Mouse (Mus musculus) frontal cortex, postnatal 25 days (tissue): Measurements from ENCODE around the gene Hoxb7.

Source experiments
- DNase-seq, 2 experiments: peaks; one replicate each; pipeline ENCODE4 v3.0.0; 2022; ENCODE audit warnings: low spot score in 2 of 2

Gene Hoxb7

GRCm38 (mm10) chr11:96284774-96285734 lies 1.4 kb upstream of the Hoxb7 start:
- no peak for DNase-seq

- no peak for DNase-seq
Observed at GRCm38 (mm10) chr11:96286739-96287385, 439 bp downstream of the Hoxb7 start.

- no peak for DNase-seq
Observed at GRCm38 (mm10) chr11:96287411-96287810, 988 bp downstream of the Hoxb7 start.

- no peak for DNase-seq
Observed at GRCm38 (mm10) chr11:96288455-96289221, 2.2 kb downstream of the Hoxb7 start.

GRCm38 (mm10) chr11:96289293-96289692 lies 2.9 kb downstream of the Hoxb7 start:
- DNase-seq = no peak

GRCm38 (mm10) chr11:96289837-96290236 lies 3.4 kb downstream of the Hoxb7 start:
- DNase-seq = no peak

GRCm38 (mm10) chr11:96290705-96291355 lies 4.4 kb downstream of the Hoxb7 start:
- DNase-seq = no peak

GRCm38 (mm10) chr11:96291681-96292564 lies 5.5 kb downstream of the Hoxb7 start, which contains the start of gene Hoxb6:
Gene Hoxb6, plus strand, starts transcription at chr11:96292476.
- DNase-seq = no peak

- DNase-seq = no peak
Observed at GRCm38 (mm10) chr11:96292565-96293301, 6.3 kb downstream of the Hoxb7 start.

- DNase-seq = no peak
Observed at GRCm38 (mm10) chr11:96293302-96293921, 7.0 kb downstream of the Hoxb7 start.

GRCm38 (mm10) chr11:96294245-96295091 lies 8.0 kb downstream of the Hoxb7 start:
- peak; percentile 39 to 40 for DNase-seq

GRCm38 (mm10) chr11:96295092-96295835 lies 8.8 kb downstream of the Hoxb7 start:
- no peak for DNase-seq

- no peak for DNase-seq
Observed at GRCm38 (mm10) chr11:96296997-96297396, 10.6 kb downstream of the Hoxb7 start.

- no peak for DNase-seq
Observed at GRCm38 (mm10) chr11:96297428-96297827, 11.0 kb downstream of the Hoxb7 start.

- no peak for DNase-seq
Observed at GRCm38 (mm10) chr11:96297968-96298635, 11.7 kb downstream of the Hoxb7 start.

- no peak for DNase-seq
Observed at GRCm38 (mm10) chr11:96298895-96299667, 12.7 kb downstream of the Hoxb7 start.
